Mouse (Mus musculus) lung, adult 2 months (tissue): ENCODE data around the gene 4933411K16Rik.

Experiments used
- CTCF ChIP-seq: fragments of 200-500 bp; IDR thresholded peaks from 2 replicates; pipeline ENCODE4 v1.5.1; 2011; ENCODE audit warnings: mild to moderate bottlenecking, low read length, control low read depth; ENCODE audit not compliant: insufficient read depth
- POLR2A ChIP-seq: fragments of 200-500 bp; IDR thresholded peaks from 2 replicates; pipeline ENCODE4 v1.6.1; 2011; ENCODE audit warnings: low read depth, mild to moderate bottlenecking, control low read depth, low read length, borderline replicate concordance; ENCODE audit errors: extremely low read depth

DNA sequence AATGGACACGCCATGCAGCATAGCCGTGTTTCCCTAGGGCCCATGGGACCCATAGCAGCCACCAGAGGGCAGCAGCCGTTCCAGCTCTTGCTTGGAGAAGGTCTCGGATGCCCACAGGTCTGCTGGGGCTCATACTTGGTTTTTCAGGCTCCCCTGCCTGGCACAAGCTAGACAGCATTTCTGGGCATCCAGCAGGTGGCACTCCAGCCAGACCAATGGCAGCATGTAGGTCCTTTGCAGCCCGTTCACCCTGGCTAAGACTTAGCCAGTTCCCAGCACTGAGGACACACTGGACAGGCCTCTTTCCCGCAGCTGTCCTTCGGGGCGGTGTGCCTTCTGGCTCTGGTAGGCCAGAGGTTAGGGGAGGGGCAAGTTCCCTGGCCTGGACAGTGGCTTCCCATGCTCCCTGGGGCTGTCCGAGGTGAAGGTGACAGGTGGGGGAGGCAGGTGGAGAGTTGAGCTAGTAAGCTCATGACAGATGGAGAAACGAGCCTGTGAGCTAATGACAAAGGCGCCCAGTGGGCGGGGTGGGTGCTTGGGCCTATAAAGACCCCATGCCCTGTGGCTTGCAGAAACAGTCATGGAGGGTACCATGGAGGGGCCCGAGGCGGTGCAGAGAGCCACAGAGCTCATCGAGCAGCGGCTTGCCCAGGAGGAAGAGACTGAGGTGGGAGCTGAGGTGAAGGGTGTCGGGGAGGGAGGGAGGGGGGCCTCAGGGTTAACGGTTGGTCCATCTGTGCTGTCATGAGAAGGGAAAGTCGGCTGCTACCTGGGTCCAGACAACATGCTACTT is 16.4 kb upstream of the 4933411K16Rik start, which contains the start of gene Ankrd2:
- TF ChIP-seq CTCF, result peak; percentile 79
- no peak for TF ChIP-seq POLR2A
